Mouse (Mus musculus) testis, postnatal 14 days (tissue): ENCODE measurements at regions not wholly inside any gene's neighbourhood (a gene's known extent, or its start where the extent isn't known, plus 50 kb on each side); places are given as distances from the start of the nearest gene placed in this dataset.

Experiments
- DNase-seq: peaks from one replicate; pipeline ENCODE4 v3.0.0; 2021; ENCODE audit warnings: low spot score

- no peak for DNase-seq
Measured at GRCm38 (mm10) chr8:127982165-127982564, 376.2 kb upstream of the Nrp1 start.

GRCm38 (mm10) chr8:127985616-127986015 lies 372.8 kb upstream of the Nrp1 start:
- no peak for DNase-seq

- no peak for DNase-seq
Measured at GRCm38 (mm10) chr8:127988887-127989286, 369.5 kb upstream of the Nrp1 start.

- DNase-seq: no peak
Measured at GRCm38 (mm10) chr8:127994898-127995297, 363.5 kb upstream of the Nrp1 start.

GRCm38 (mm10) chr8:127995490-127995889 lies 362.9 kb upstream of the Nrp1 start:
- DNase-seq: no peak

- no peak for DNase-seq
Measured at GRCm38 (mm10) chr8:128002386-128002785, 356.0 kb upstream of the Nrp1 start.

GRCm38 (mm10) chr8:128002806-128003205 lies 355.6 kb upstream of the Nrp1 start:
- DNase-seq: no peak

GRCm38 (mm10) chr8:128003385-128003784 lies 355.0 kb upstream of the Nrp1 start:
- DNase-seq: no peak

GRCm38 (mm10) chr8:128003881-128004286 lies 354.5 kb upstream of the Nrp1 start:
- no peak for DNase-seq

- no peak for DNase-seq
Measured at GRCm38 (mm10) chr8:128009393-128010010, 348.9 kb upstream of the Nrp1 start.

- DNase-seq: no peak
Measured at GRCm38 (mm10) chr8:128017171-128017570, 341.2 kb upstream of the Nrp1 start.

- DNase-seq: no peak
Measured at GRCm38 (mm10) chr8:128023661-128024060, 334.7 kb upstream of the Nrp1 start.

GRCm38 (mm10) chr8:128024774-128025222 lies 333.6 kb upstream of the Nrp1 start:
- DNase-seq: no peak

- peak; percentile 64 for DNase-seq
Measured at GRCm38 (mm10) chr8:128025251-128025856, 333.1 kb upstream of the Nrp1 start.

GRCm38 (mm10) chr8:128026981-128027380 lies 331.4 kb upstream of the Nrp1 start:
- DNase-seq: no peak

GRCm38 (mm10) chr8:128030335-128031280 lies 327.8 kb upstream of the Nrp1 start:
- DNase-seq: no peak

- no peak for DNase-seq
Measured at GRCm38 (mm10) chr8:128034127-128034526, 324.3 kb upstream of the Nrp1 start.

GRCm38 (mm10) chr8:128035672-128036071 lies 322.7 kb upstream of the Nrp1 start:
- no peak for DNase-seq

- no peak for DNase-seq
Measured at GRCm38 (mm10) chr8:128039341-128040064, 318.9 kb upstream of the Nrp1 start.

- DNase-seq: no peak
Measured at GRCm38 (mm10) chr8:128042877-128043276, 315.5 kb upstream of the Nrp1 start.

- no peak for DNase-seq
Measured at GRCm38 (mm10) chr8:128043392-128043791, 315.0 kb upstream of the Nrp1 start.

GRCm38 (mm10) chr8:128056251-128056650 lies 302.2 kb upstream of the Nrp1 start:
- no peak for DNase-seq
